Mouse (Mus musculus) hindbrain, postnatal 0 days (tissue): ENCODE measurements around the gene Syce2. TPM values are rescaled to one million over a fixed set of nuclear protein-coding genes. Genes with fewer than 3 reads are reported as not detected.

Experiments used
- ATAC-seq: fragments of 200-750 bp; cut with Nextera tagmentation; 2 replicates; pipeline ENCODE4 v1.8.0; 2017; ENCODE audit warnings: mild to moderate bottlenecking, moderate TSS enrichment, moderate library complexity
- DNase-seq: peaks from one replicate; pipeline ENCODE4 v3.0.0-alpha.2; 2015; ENCODE audit warnings: low spot score
- H3K27ac ChIP-seq: fragments of 300-500 bp; sonication (generic); 2 replicates; pipeline ENCODE4 v1.5.1; 2014; ENCODE audit warnings: mild to moderate bottlenecking
- H3K27me3 ChIP-seq: fragments of 300-500 bp; sonication (generic); 2 replicates; pipeline ENCODE4 v1.6.1; 2014; ENCODE audit warnings: low read length, mixed read lengths; ENCODE audit not compliant: insufficient read depth
- H3K36me3 ChIP-seq: fragments of 300-500 bp; sonication (generic); 2 replicates; pipeline ENCODE4 v1.6.1; 2014; ENCODE audit warnings: low read length, mixed read lengths; ENCODE audit not compliant: insufficient read depth
- H3K4me1 ChIP-seq: fragments of 300-500 bp; sonication (generic); 2 replicates; pipeline ENCODE4 v1.6.1; 2014; ENCODE audit warnings: antibody characterized with exemption, low read length, mixed read lengths; ENCODE audit not compliant: insufficient read depth
- H3K4me2 ChIP-seq: fragments of 300-500 bp; sonication (generic); 2 replicates; pipeline ENCODE4 v1.6.1; 2014; ENCODE audit warnings: low read depth, mild to moderate bottlenecking, low read length, moderate library complexity, mixed read lengths
- H3K4me3 ChIP-seq: fragments of 300-500 bp; sonication (generic); 2 replicates; pipeline ENCODE4 v1.5.1; 2014; ENCODE audit warnings: low read length
- H3K9ac ChIP-seq: fragments of 300-500 bp; sonication (generic); replicated peaks from 2 replicates; pipeline ENCODE4 v1.6.1; 2014; ENCODE audit warnings: mild to moderate bottlenecking, low read length, moderate library complexity, mixed read lengths
- H3K9me3 ChIP-seq: fragments of 300-500 bp; sonication (generic); 2 replicates; pipeline ENCODE4 v1.6.1; 2016; ENCODE audit warnings: low read length, mixed read lengths
- CTCF ChIP-seq: IDR thresholded peaks from 2 replicates; pipeline ENCODE4 v1.5.1; 2016; ENCODE audit warnings: antibody characterized with exemption, control low read depth, low read depth
- WGBS: fragments of 180-500 bp; shearing (Covaris S2); extraction: QIAGEN DNeasy Blood & Tissue Kit; methylation state at CpG from one replicate; pipeline ENCODE4 v1.1.7; 2014; 5-methylcytosine and 5-hydroxymethylcytosine counted together
- polyA plus RNA-seq: library from polyadenylated mRNA; unstranded; fragments of >200 nt; fragmentation: Nextera tagmentation; extraction: Ambion mirVana; gene quantifications from 2 replicates; pipeline ENCODE4 v1.2.1, GENCODE M21; 2015
- total RNA-seq: library from RNA; depleted of rRNA; stranded (reverse); fragments of >200 nt; gene quantifications from 2 replicates; pipeline ENCODE4 v1.2.3, GENCODE M21; 2014

The Syce2 gene
- total and polyA plus RNA-seq, 2 experiments from 2014 or later = 14.0 to 62.1 TPM

GRCm38 (mm10) chr8:84837912-84838470 lies 33.9 kb upstream of the Syce2 start:
- TF ChIP-seq CTCF = no peak
- H3K4me1 ChIP-seq = peaks cover 14% of the 10 kb centered on the region; the same call in 1 of the 2 replicates
- H3K27ac ChIP-seq = no peak overlapping the region
- H3K9ac ChIP-seq = no peak overlapping the region
- H3K4me3 ChIP-seq = no peak overlapping the region
- peaks cover 49% of the 10 kb centered on the region for H3K36me3 ChIP-seq
- H3K4me2 ChIP-seq = no peak overlapping the region
- DNase-seq (no peak), ATAC-seq (no peak)
- H3K9me3 ChIP-seq = no peaks in the 10 kb centered on the region
- no peaks in the 10 kb centered on the region for H3K27me3 ChIP-seq
- 79% methylated on average over 15 of the region's 15 CpGs for WGBS

- TF ChIP-seq CTCF = no peak
- Histone ChIP-seq H3K36me3 (peaks cover 54% of the 10 kb centered on the region), H3K9ac (no peak overlapping the region), H3K4me2 (no peak overlapping the region), H3K9me3 (no peaks in the 10 kb centered on the region), H3K4me3 (no peak overlapping the region), H3K4me1 (peaks cover 10% of the 10 kb centered on the region; the same call in 1 of the 2 replicates), H3K27ac (no peak overlapping the region), H3K27me3 (no peaks in the 10 kb centered on the region)
- ATAC-seq = no peak
- DNase-seq = no peak
- WGBS = 83% methylated on average over 5 of the region's 5 CpGs
These were observed 33.4 kb upstream of the Syce2 start for GRCm38 (mm10) chr8:84838513-84838912.

GRCm38 (mm10) chr8:84839411-84839810 lies 32.5 kb upstream of the Syce2 start:
- no peak for ATAC-seq
- WGBS = 93% methylated on average over 2 of the region's 2 CpGs
- Histone ChIP-seq H3K4me2 (peak overlapping the region; percentile 84), H3K9ac (peak overlapping the region; percentile 85; the same call in 1 of the 2 replicates), H3K4me1 (peaks cover 4% of the 10 kb centered on the region; the same call in 1 of the 2 replicates), H3K27ac (peak overlapping the region; percentile 94; the same call in 1 of the 2 replicates), H3K27me3 (no peaks in the 10 kb centered on the region), H3K36me3 (peaks cover 60% of the 10 kb centered on the region), H3K4me3 (peak overlapping the region; percentile 81), H3K9me3 (no peaks in the 10 kb centered on the region)
- TF ChIP-seq CTCF = no peak
- no peak for DNase-seq

GRCm38 (mm10) chr8:84839875-84840247 lies 32.0 kb upstream of the Syce2 start:
- peak overlapping the region; percentile 84 for H3K4me2 ChIP-seq
- no peak for DNase-seq
- H3K27me3 ChIP-seq = no peaks in the 10 kb centered on the region
- H3K9ac ChIP-seq = peak overlapping the region; percentile 85
- H3K36me3 ChIP-seq = peaks cover 60% of the 10 kb centered on the region
- H3K4me1 ChIP-seq = peaks cover 7% of the 10 kb centered on the region
- H3K4me3 ChIP-seq = peak overlapping the region; percentile 81
- no peak for ATAC-seq
- peak overlapping the region; percentile 94 for H3K27ac ChIP-seq
- no peak for TF ChIP-seq CTCF
- WGBS = 4% methylated on average over 7 of the region's 7 CpGs
- H3K9me3 ChIP-seq = no peaks in the 10 kb centered on the region

- H3K4me2 ChIP-seq = peak within 1 kb of the TSS; percentile 84
- peak within 1 kb of the TSS; percentile 81 for H3K4me3 ChIP-seq
- peak; percentile 97 for ATAC-seq
- under 1% methylated on average over 47 of the region's 55 CpGs for WGBS
- DNase-seq = peak; percentile 98
- peaks cover 12% of the 10 kb centered on the region for H3K4me1 ChIP-seq
- H3K27me3 ChIP-seq = no peaks in the 10 kb centered on the region
- H3K27ac ChIP-seq = peak within 1 kb of the TSS; percentile 94
- peaks cover 60% of the 10 kb centered on the region for H3K36me3 ChIP-seq
- TF ChIP-seq CTCF = no peak
- H3K9me3 ChIP-seq = no peaks in the 10 kb centered on the region
- peak within 1 kb of the TSS; percentile 85 for H3K9ac ChIP-seq
These were observed 31.5 kb upstream of the Syce2 start, which contains the start of gene Rad23a for GRCm38 (mm10) chr8:84840248-84840999. Gene Rad23a (minus strand): TSS chr8:84840665.

GRCm38 (mm10) chr8:84841514-84841913 lies 30.4 kb upstream of the Syce2 start:
- Histone ChIP-seq H3K9ac (no peak overlapping the region), H3K4me2 (no peak overlapping the region), H3K9me3 (no peaks in the 10 kb centered on the region), H3K27ac (peak overlapping the region; percentile 94; the same call in 1 of the 2 replicates), H3K27me3 (no peaks in the 10 kb centered on the region), H3K36me3 (peaks cover 60% of the 10 kb centered on the region), H3K4me1 (peaks cover 13% of the 10 kb centered on the region), H3K4me3 (no peak overlapping the region)
- WGBS = 74% methylated on average over 1 of the region's 1 CpGs
- DNase-seq = no peak
- TF ChIP-seq CTCF = no peak
- ATAC-seq = no peak
